Mouse (Mus musculus): ENCODE measurements around the gene Fmnl1.

The Fmnl1 gene

GRCm38 (mm10) chr11:103217790-103218516 lies 47.0 kb downstream of the Fmnl1 start, which contains the start of gene Spata32:
Gene Spata32, minus strand, starts transcription at chr11:103218432.
- no peak for TF ChIP-seq GATA4 (IDR thresholded peaks at IDR 0.05; ENCODE audit: insufficient replicate concordance, low read length)

GRCm38 (mm10) chr11:103218517-103218901 lies 47.6 kb downstream of the Fmnl1 start:
- no peak for TF ChIP-seq GATA4 (IDR thresholded peaks at IDR 0.05; ENCODE audit: insufficient replicate concordance, low read length)

GRCm38 (mm10) chr11:103219259-103219658 lies 48.4 kb downstream of the Fmnl1 start:
- no peak for TF ChIP-seq GATA4 (IDR thresholded peaks at IDR 0.05; ENCODE audit: insufficient replicate concordance, low read length)

GRCm38 (mm10) chr11:103219995-103220394 lies 49.1 kb downstream of the Fmnl1 start:
- no peak for TF ChIP-seq GATA4 (IDR thresholded peaks at IDR 0.05; ENCODE audit: insufficient replicate concordance, low read length)

GRCm38 (mm10) chr11:103221437-103221836 lies 50.5 kb downstream of the Fmnl1 start:
- TF ChIP-seq GATA4 (IDR thresholded peaks at IDR 0.05; ENCODE audit: insufficient replicate concordance, low read length), result no peak

- TF ChIP-seq GATA4 (IDR thresholded peaks at IDR 0.05; ENCODE audit: insufficient replicate concordance, low read length), result no peak
Observed at GRCm38 (mm10) chr11:103223444-103223843, 52.5 kb downstream of the Fmnl1 start.

GRCm38 (mm10) chr11:103223951-103224456 lies 53.1 kb downstream of the Fmnl1 start:
- TF ChIP-seq GATA4 (IDR thresholded peaks at IDR 0.05; ENCODE audit: insufficient replicate concordance, low read length), result no peak

- no peak for TF ChIP-seq GATA4 (IDR thresholded peaks at IDR 0.05; ENCODE audit: insufficient replicate concordance, low read length)
Observed at GRCm38 (mm10) chr11:103229608-103230007, 58.7 kb downstream of the Fmnl1 start.

- TF ChIP-seq GATA4 (IDR thresholded peaks at IDR 0.05; ENCODE audit: insufficient replicate concordance, low read length), result no peak
Observed at GRCm38 (mm10) chr11:103230626-103231025, 59.7 kb downstream of the Fmnl1 start.

- no peak for TF ChIP-seq GATA4 (IDR thresholded peaks at IDR 0.05; ENCODE audit: insufficient replicate concordance, low read length)
Observed at GRCm38 (mm10) chr11:103231367-103231766, 60.5 kb downstream of the Fmnl1 start.

- TF ChIP-seq GATA4 (IDR thresholded peaks at IDR 0.05; ENCODE audit: insufficient replicate concordance, low read length), result no peak
Observed at GRCm38 (mm10) chr11:103232966-103233365, 62.1 kb downstream of the Fmnl1 start.

- no peak for TF ChIP-seq GATA4 (IDR thresholded peaks at IDR 0.05; ENCODE audit: insufficient replicate concordance, low read length)
Observed at GRCm38 (mm10) chr11:103234447-103234846, 63.5 kb downstream of the Fmnl1 start.

GRCm38 (mm10) chr11:103235702-103236101 lies 64.8 kb downstream of the Fmnl1 start:
- TF ChIP-seq GATA4 (IDR thresholded peaks at IDR 0.05; ENCODE audit: insufficient replicate concordance, low read length), result no peak

- TF ChIP-seq GATA4 (IDR thresholded peaks at IDR 0.05; ENCODE audit: insufficient replicate concordance, low read length), result no peak
Observed at GRCm38 (mm10) chr11:103236431-103236830, 65.5 kb downstream of the Fmnl1 start.

- no peak for TF ChIP-seq GATA4 (IDR thresholded peaks at IDR 0.05; ENCODE audit: insufficient replicate concordance, low read length)
Observed at GRCm38 (mm10) chr11:103236903-103237302, 66.0 kb downstream of the Fmnl1 start.

GRCm38 (mm10) chr11:103237757-103238156 lies 66.8 kb downstream of the Fmnl1 start:
- no peak for TF ChIP-seq GATA4 (IDR thresholded peaks at IDR 0.05; ENCODE audit: insufficient replicate concordance, low read length)

GRCm38 (mm10) chr11:103240740-103241139 lies 69.8 kb downstream of the Fmnl1 start:
- no peak for TF ChIP-seq GATA4 (IDR thresholded peaks at IDR 0.05; ENCODE audit: insufficient replicate concordance, low read length)

Data from liver, adult (tissue).